Mouse (Mus musculus) c-Kit-positive CD71-positive TER-119-positive erythroid progenitor cells, embryonic 14.5 days (primary cell): ENCODE results near the gene Maml3.

ENCODE experiments used
- DNase-seq: peaks from one replicate; pipeline ENCODE4 v3.0.0-alpha.2; 2013; ENCODE audit warnings: low spot score

Maml3 gene

GRCm38 (mm10) chr3:51953927-51954326 is 150.9 kb downstream of the Maml3 start:
- no peak for DNase-seq

- peak; percentile 10 for DNase-seq
Measured at GRCm38 (mm10) chr3:51952728-51953623, 151.9 kb downstream of the Maml3 start.

- DNase-seq, result no peak
Measured at GRCm38 (mm10) chr3:51952267-51952666, 152.6 kb downstream of the Maml3 start.

GRCm38 (mm10) chr3:51949651-51950050 is 155.2 kb downstream of the Maml3 start:
- DNase-seq, result no peak

- DNase-seq, result no peak
Measured at GRCm38 (mm10) chr3:51947168-51947567, 157.7 kb downstream of the Maml3 start.

- DNase-seq, result no peak
Measured at GRCm38 (mm10) chr3:51943642-51944041, 161.2 kb downstream of the Maml3 start.

- DNase-seq, result no peak
Measured at GRCm38 (mm10) chr3:51941781-51942180, 163.1 kb downstream of the Maml3 start.

- no peak for DNase-seq
Measured at GRCm38 (mm10) chr3:51939864-51940263, 165.0 kb downstream of the Maml3 start.

- no peak for DNase-seq
Measured at GRCm38 (mm10) chr3:51939054-51939453, 165.8 kb downstream of the Maml3 start.

GRCm38 (mm10) chr3:51937176-51937575 is 167.7 kb downstream of the Maml3 start:
- DNase-seq, result no peak

- DNase-seq, result no peak
Measured at GRCm38 (mm10) chr3:51934531-51935485, 170.1 kb downstream of the Maml3 start.

GRCm38 (mm10) chr3:51928188-51928587 is 176.7 kb downstream of the Maml3 start:
- no peak for DNase-seq

- no peak for DNase-seq
Measured at GRCm38 (mm10) chr3:51927591-51927990, 177.3 kb downstream of the Maml3 start.

- DNase-seq, result no peak
Measured at GRCm38 (mm10) chr3:51927043-51927442, 177.8 kb downstream of the Maml3 start.

- no peak for DNase-seq
Measured at GRCm38 (mm10) chr3:51925758-51926157, 179.1 kb downstream of the Maml3 start.

- no peak for DNase-seq
Measured at GRCm38 (mm10) chr3:51924636-51925035, 180.2 kb downstream of the Maml3 start.

GRCm38 (mm10) chr3:51923800-51924199 is 181.1 kb downstream of the Maml3 start:
- DNase-seq, result no peak

- DNase-seq, result no peak
Measured at GRCm38 (mm10) chr3:51916902-51917301, 188.0 kb downstream of the Maml3 start.

GRCm38 (mm10) chr3:51916060-51916870 is 188.6 kb downstream of the Maml3 start:
- no peak for DNase-seq

GRCm38 (mm10) chr3:51915415-51915814 is 189.5 kb downstream of the Maml3 start:
- no peak for DNase-seq

GRCm38 (mm10) chr3:51914900-51915299 is 190.0 kb downstream of the Maml3 start:
- no peak for DNase-seq

GRCm38 (mm10) chr3:51913498-51913897 is 191.4 kb downstream of the Maml3 start:
- DNase-seq, result no peak
